Mouse (Mus musculus) heart, adult 2 months (tissue): ENCODE measurements around the gene Smtnl1. TPM values are rescaled to one million over a fixed set of nuclear protein-coding genes. Genes with fewer than 3 reads are reported as not detected.
A peak's percentile ranks its signal among the peaks of the same experiment; 100 is the strongest.

Experiments used
- DNase-seq, 2 experiments: peaks; one replicate each; pipeline ENCODE4 v3.0.0; 2021
- H3K27ac ChIP-seq: fragments of 200-600 bp; 2 replicates; pipeline ENCODE4 v1.8.1; 2022
- H3K27me3 ChIP-seq: fragments of 200-500 bp; 2 replicates; pipeline ENCODE4 v1.6.1; 2012; ENCODE audit warnings: mild to moderate bottlenecking, low read length, inconsistent platforms, mixed read lengths; ENCODE audit not compliant: control insufficient read depth, insufficient read depth
- H3K36me3 ChIP-seq: fragments of 200-500 bp; 2 replicates; pipeline ENCODE4 v1.6.1; 2012; ENCODE audit warnings: low read length, inconsistent platforms; ENCODE audit not compliant: control insufficient read depth, insufficient read depth
- H3K4me1 ChIP-seq: fragments of 200-500 bp; 2 replicates; pipeline ENCODE4 v1.6.1; 2011; ENCODE audit warnings: low read length; ENCODE audit not compliant: control insufficient read depth, insufficient read depth
- H3K4me3 ChIP-seq: fragments of 200-600 bp; 2 replicates; pipeline ENCODE4 v1.8.1; 2022
- H3K79me2 ChIP-seq: fragments of 200-500 bp; replicated peaks from 2 replicates; pipeline ENCODE4 v1.6.1; 2012; ENCODE audit warnings: mild to moderate bottlenecking, inconsistent platforms, low read length, moderate library complexity, mixed read lengths; ENCODE audit not compliant: control insufficient read depth, insufficient read depth
- H3K9ac ChIP-seq: fragments of 200-500 bp; 2 replicates; pipeline ENCODE4 v1.6.1; 2012; ENCODE audit warnings: low read depth, mild to moderate bottlenecking, control low read depth, inconsistent platforms, low read length, mixed read lengths
- CTCF ChIP-seq: fragments of 200-600 bp; IDR thresholded peaks from 2 replicates; pipeline ENCODE4 v1.8.1; 2022; ENCODE audit warnings: antibody characterized with exemption, mild to moderate bottlenecking, moderate library complexity
- EP300 ChIP-seq: fragments of 200-500 bp; IDR thresholded peaks from 2 replicates; pipeline ENCODE4 v1.6.1; 2011; ENCODE audit warnings: low read depth, low read length, control low read depth; ENCODE audit not compliant: insufficient read depth
- POLR2A ChIP-seq: fragments of 200-500 bp; IDR thresholded peaks from 2 replicates; pipeline ENCODE4 v1.6.1; 2011; ENCODE audit warnings: mild to moderate bottlenecking, low read depth, low read length, control low read depth; ENCODE audit not compliant: insufficient read depth
- WGBS: fragments of 180-500 bp; shearing (Covaris S2); methylation state at CpG from one replicate; pipeline ENCODE4 v1.1.7; 2018; 5-methylcytosine and 5-hydroxymethylcytosine counted together
- intact Hi-C: fragments of 180-260 bp; cut with DNase I; formaldehyde crosslinking; loops from one replicate; pipeline ENCODE4 v1.15.1; 2025
- polyA plus RNA-seq: library from polyadenylated mRNA; depleted of rRNA; stranded (reverse); fragments of >200 nt; gene quantifications from 2 replicates; pipeline ENCODE4 v1.2.3, GENCODE M21; 2012
- total RNA-seq, 2 experiments: library from RNA; stranded (reverse); gene quantifications; 2 replicates each; pipeline ENCODE4 v1.2.3; 2021

Smtnl1 gene
- total and polyA plus RNA-seq, 3 experiments, result not detected

DNA sequence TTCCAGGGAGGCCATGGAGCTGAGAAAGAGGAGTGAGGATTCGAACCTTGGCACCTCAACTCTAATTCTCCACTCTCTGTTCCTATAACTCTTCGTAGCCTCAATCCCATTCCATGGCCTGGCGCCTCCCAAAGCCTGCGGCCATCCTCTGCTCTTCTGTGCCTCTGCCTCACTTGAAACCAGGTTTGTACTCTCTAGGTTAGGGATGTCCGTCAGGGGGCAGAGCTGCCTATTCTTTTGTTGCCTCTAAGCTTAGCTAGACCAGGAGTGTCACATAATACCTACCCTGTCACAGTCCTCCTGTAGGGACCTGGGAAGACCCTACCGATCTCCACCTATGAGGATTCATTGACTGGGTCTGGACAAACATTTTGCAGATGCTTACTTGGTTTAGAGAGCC is 9.8 kb downstream of the Smtnl1 start:
- Histone ChIP-seq H3K27ac (no peak overlapping the region), H3K4me1 (peaks cover 5% of the 10 kb centered on the region), H3K27me3 (no peaks in the 10 kb centered on the region), H3K79me2 (no peaks in the 10 kb centered on the region), H3K36me3 (no peaks in the 10 kb centered on the region), H3K4me3 (no peak overlapping the region), H3K9ac (no peak overlapping the region)
- WGBS, result 90% methylated on average over 6 of the region's 6 CpGs
- no peak for DNase-seq
- intact Hi-C loops, result no loop called here
- no peak for TF ChIP-seq EP300
- TF ChIP-seq CTCF, result no peak
- no peak for TF ChIP-seq POLR2A

DNA sequence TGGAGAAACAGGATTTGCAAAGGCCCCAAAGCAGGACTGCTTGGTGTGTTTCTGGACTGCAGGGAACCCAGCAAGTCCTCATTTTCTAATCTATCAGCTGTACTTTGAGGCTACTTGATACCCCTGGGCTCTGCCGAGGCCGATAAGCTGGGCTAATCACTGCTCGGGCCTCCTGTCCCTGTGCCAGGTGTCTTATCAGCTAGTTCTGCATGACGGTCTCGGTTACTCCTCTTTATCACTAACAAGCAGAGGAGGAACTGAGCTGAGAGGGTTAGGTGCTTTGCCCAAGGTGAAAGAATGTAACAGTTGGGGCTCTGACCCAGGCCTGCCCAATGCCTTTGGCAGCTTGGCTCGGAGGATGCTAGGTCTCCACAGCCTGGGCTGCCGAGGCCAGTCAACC is 10.6 kb downstream of the Smtnl1 start:
- peak; percentile 31 to 56 for DNase-seq

DNA sequence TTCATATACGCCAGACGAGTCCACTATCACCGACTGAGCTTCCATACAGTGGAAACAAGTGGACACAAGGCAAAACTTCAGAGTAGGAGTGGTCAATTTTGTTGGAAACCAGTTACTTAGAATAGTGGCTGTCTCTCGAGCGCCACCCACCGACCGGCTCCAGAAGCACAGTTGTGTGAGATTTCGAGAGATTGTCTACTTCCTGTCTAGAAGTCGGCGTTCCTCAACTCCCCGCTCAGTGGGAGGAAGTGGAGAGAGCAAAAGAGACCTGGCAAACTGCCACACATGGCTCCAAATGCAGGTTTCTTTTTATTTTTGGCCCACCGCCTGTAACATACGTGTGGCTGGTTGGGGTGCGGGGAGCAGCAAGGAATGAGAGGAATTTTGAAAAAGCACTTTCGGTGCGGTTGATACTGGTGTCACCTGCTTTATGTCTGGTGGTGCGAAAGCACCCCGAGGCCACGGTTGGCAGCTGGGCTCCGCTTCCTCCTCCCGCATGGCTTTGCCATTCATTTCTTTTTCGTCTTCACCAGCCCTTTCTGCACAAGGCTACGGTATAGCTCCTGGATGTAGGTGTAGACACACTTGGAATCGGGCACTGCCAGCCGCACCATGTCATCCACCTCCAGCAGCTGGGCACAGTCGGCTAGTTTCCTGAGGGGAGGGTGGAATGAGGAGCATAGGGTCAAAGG is 11.4 kb downstream of the Smtnl1 start:
- H3K27ac ChIP-seq, result peak overlapping the region; percentile 47
- peaks cover 5% of the 10 kb centered on the region for H3K4me1 ChIP-seq
- intact Hi-C loops, result no loop called here

More for the DNA sequence above, 10.6 kb downstream of the Smtnl1 start:
- Histone ChIP-seq H3K27me3 (no peaks in the 10 kb centered on the region), H3K4me1 (peaks cover 5% of the 10 kb centered on the region), H3K27ac (no peak overlapping the region), H3K36me3 (no peaks in the 10 kb centered on the region), H3K9ac (no peak overlapping the region), H3K4me3 (no peak overlapping the region), H3K79me2 (no peaks in the 10 kb centered on the region)
- WGBS, result 21% methylated on average over 7 of the region's 7 CpGs
- TF ChIP-seq EP300, result no peak
- no peak for TF ChIP-seq POLR2A
- no peak for TF ChIP-seq CTCF
- intact Hi-C loops, result no loop called here

DNA sequence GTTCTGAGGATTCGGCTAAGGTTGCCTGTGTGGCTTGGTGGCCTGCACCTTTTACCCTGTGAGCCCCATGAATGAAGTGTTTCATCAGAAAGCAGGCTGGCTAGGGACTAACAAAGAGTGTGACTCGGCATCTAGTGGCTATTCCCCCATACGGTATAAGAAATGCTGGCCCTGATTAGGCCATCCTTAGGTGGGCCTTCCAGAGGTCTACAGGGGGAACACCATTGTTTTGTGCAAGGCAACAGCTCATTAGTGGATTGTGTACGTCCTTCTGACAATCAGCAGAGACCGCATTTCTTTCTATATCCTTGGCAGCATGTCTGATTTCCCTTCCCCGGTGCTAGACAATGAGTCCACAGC is 11.9 kb downstream of the Smtnl1 start:
- H3K4me1 ChIP-seq, result peaks cover 5% of the 10 kb centered on the region
- TF ChIP-seq EP300 (no peak), POLR2A (no peak), CTCF (no peak)
- no peak overlapping the region for H3K27ac ChIP-seq
- DNase-seq, result no peak
- H3K36me3 ChIP-seq, result no peaks in the 10 kb centered on the region
- no peaks in the 10 kb centered on the region for H3K79me2 ChIP-seq
- H3K4me3 ChIP-seq, result peak overlapping the region; percentile 38; the same call in 1 of the 2 replicates
- H3K9ac ChIP-seq, result no peak overlapping the region
- intact Hi-C loops, result no loop called here
- H3K27me3 ChIP-seq, result no peaks in the 10 kb centered on the region
- 60% methylated on average over 6 of the region's 6 CpGs for WGBS

More for the DNA sequence above, 11.4 kb downstream of the Smtnl1 start:
- no peak overlapping the region for H3K9ac ChIP-seq
- no peaks in the 10 kb centered on the region for H3K36me3 ChIP-seq
- TF ChIP-seq EP300, result no peak
- no peak for TF ChIP-seq POLR2A
- TF ChIP-seq CTCF, result peak; percentile 96
- H3K79me2 ChIP-seq, result no peaks in the 10 kb centered on the region
- DNase-seq, result peak; percentile 86 to 89
- peak overlapping the region; percentile 38 for H3K4me3 ChIP-seq
- no peaks in the 10 kb centered on the region for H3K27me3 ChIP-seq
- 15% methylated on average over 26 of the region's 26 CpGs for WGBS

DNA sequence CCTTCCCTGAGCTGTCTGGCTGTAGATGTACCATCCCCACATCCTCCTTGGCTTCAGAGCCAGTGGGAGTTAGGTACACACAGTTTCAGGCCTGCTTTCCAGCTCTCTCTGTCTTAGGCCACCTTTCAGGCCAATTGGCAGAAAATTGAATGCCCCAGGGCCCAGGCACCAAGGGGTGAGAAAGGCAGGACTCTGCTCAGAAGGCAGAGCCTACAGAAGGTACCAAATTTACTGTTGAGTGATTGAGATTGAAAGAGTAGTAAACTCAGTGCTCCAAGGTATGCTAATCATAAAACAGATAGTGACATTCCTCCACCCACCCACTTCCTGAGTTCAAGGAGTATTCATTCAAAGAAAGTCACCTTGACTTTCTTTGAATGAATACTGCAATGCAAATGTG is 13.1 kb downstream of the Smtnl1 start:
- DNase-seq, result no peak
- intact Hi-C loops, result no loop called here
- Histone ChIP-seq H3K4me3 (no peak overlapping the region), H3K36me3 (no peaks in the 10 kb centered on the region), H3K79me2 (no peaks in the 10 kb centered on the region), H3K27me3 (no peaks in the 10 kb centered on the region), H3K4me1 (peaks cover 5% of the 10 kb centered on the region), H3K9ac (no peak overlapping the region), H3K27ac (no peak overlapping the region)
- TF ChIP-seq POLR2A (no peak), CTCF (no peak), EP300 (no peak)

GRCm38 (mm10) chr2:84806546-84806945 is 15.9 kb downstream of the Smtnl1 start:
- no peak for DNase-seq
- peaks cover 5% of the 10 kb centered on the region for H3K4me1 ChIP-seq
- WGBS, result 70% methylated on average over 5 of the region's 5 CpGs
- TF ChIP-seq POLR2A (no peak), CTCF (no peak), EP300 (no peak)
- H3K36me3 ChIP-seq, result no peaks in the 10 kb centered on the region
- H3K4me3 ChIP-seq, result no peak overlapping the region
- no peaks in the 10 kb centered on the region for H3K27me3 ChIP-seq
- intact Hi-C loops, result no loop called here
- H3K27ac ChIP-seq, result no peak overlapping the region
- H3K79me2 ChIP-seq, result no peaks in the 10 kb centered on the region
- H3K9ac ChIP-seq, result no peak overlapping the region
